Mouse (Mus musculus) left cerebral cortex, adult 2 months (tissue): Measurements from ENCODE around the gene Atoh8. TPM values are rescaled to one million over a fixed set of nuclear protein-coding genes. Genes with fewer than 3 reads are reported as not detected.

ENCODE experiments used
- DNase-seq, 2 experiments: peaks; one replicate each; pipeline ENCODE4 v3.0.0; 2021 to 2022; ENCODE audit warnings: low spot score in 2 of 2, mixed read lengths in 1 of 2; ENCODE audit errors: extremely low spot score in 1 of 2
- H3K27ac ChIP-seq: fragments of 200-600 bp; 2 replicates; pipeline ENCODE4 v1.8.1; 2022
- H3K4me3 ChIP-seq: fragments of 200-600 bp; 2 replicates; pipeline ENCODE4 v1.8.1; 2022
- CTCF ChIP-seq: fragments of 200-600 bp; IDR thresholded peaks from 2 replicates; pipeline ENCODE4 v1.8.1; 2022; ENCODE audit warnings: antibody characterized with exemption, mild to moderate bottlenecking, moderate library complexity
- intact Hi-C: fragments of 180-260 bp; cut with DNase I; formaldehyde crosslinking; loops from one replicate; pipeline ENCODE4 v1.15.1; 2025
- total RNA-seq, 2 experiments: library from RNA; stranded (reverse); gene quantifications; 2 replicates each; pipeline ENCODE4 v1.2.3; 2021

Gene Atoh8
- total RNA-seq, 2 experiments from 2014 or later = 1.5 to 1.9 TPM

DNA sequence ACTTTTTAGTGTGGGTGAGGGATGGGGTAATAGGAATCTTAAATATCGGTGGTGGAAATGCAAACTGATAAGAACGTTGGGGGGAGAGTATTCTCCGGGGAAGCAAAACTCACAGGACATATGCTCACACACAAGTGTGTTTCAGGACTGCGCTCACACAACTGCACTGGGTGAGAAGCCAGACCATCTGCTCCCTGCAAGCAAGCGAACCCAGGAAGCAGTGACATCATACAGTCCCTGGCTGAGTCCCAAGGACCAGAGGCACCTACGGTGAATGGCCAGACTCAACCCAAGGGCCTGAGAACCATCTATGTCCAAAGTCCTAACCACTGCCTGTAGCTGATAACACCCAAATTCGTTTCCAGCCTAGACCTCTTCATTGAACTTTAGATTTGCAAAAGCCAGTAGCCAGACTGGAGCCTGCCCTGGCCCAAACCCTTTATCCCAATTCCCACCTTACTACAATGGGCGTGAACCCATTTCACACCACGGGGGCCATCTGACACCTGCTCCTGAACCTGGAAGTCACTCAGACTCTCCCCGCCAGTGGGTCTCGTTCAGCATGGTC lies 35.7 kb upstream of the Atoh8 start:
- peak in 1 of 2 experiments; percentile 43 for DNase-seq
- intact Hi-C loops = no loop called here
- Histone ChIP-seq H3K4me3 (no peak overlapping the region), H3K27ac (no peak overlapping the region)
- TF ChIP-seq CTCF = no peak

DNA sequence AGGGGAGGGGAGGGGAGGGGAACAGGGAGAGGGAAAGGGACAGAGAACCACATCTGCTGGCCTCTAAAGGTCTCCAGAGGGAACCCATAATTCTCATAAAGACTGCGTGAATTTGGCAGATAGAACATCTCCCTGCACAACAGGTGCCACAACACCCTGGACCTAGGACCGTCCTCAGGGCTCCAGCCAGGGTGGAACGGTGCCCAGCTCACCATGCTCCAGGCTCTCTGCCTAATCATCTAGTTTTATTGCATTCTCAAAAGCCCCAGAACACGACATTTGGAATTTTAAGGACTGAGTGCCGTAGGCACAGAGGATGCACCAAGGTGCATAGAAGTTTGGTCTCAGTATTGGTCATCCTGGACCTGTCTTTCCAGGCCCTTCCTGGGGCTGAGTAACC lies 34.9 kb upstream of the Atoh8 start:
- Histone ChIP-seq H3K4me3 (no peak overlapping the region), H3K27ac (no peak overlapping the region)
- intact Hi-C loops = no loop called here
- DNase-seq = no peak
- no peak for TF ChIP-seq CTCF

DNA sequence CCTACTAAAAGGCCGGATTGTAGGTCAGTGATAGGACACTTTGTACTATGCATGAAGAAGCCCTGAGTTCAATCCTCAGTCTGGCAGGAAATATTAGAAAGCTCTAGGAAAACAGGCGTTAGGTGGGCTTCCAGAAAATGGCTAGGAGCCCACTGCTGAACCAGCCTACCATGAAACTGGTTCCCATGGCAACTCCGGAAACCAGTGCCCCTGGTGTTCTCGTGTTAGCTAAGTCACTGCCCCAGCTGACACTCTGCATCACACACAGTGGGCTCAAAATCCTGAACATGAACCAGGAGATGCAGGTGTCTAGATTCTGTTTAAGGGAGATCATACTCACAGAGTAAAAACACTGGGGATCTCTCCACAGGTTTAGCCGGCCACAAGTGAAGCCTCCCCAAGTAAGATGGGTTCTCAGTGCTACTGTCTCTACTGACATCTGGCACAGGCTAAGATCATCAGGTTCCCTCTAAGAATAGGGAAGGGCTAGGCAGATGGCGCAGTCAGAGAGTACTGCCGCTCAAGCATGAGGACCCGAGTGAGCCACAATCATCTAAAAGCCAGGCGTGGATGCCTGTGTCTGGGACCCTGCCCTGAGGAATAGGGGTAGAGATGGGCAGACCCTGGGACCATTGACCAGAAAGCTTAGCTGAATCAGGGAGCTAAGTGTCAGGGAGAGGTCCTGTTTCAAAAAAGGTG lies 32.9 kb upstream of the Atoh8 start:
- no peak overlapping the region for H3K4me3 ChIP-seq
- intact Hi-C loops = loop anchor here (10.0 kb wide), 1 partner anchor 343 kb away; no protein-coding TSS in a partner anchor
- no peak overlapping the region for H3K27ac ChIP-seq
- TF ChIP-seq CTCF = no peak
- DNase-seq = no peak

DNA sequence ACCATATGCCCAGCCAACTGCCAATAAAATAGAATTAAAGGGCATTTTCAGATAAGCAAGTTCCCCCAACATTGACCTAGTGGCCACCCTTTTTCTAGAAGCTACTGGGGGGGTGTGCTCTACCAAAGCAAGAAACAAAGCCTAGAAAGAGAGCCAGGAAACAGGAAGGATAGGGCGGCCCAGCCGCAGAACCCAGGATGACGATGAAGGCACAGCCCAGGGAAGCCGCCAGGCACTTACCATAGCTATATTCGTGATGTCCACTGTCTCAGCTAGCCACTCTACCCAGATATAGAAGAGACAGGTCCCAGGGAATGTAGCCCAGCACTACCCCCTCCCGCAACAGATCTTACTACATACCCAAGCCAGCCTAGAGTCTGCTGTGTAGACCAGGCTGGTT lies 30.3 kb upstream of the Atoh8 start:
- H3K27ac ChIP-seq = no peak overlapping the region
- no peak overlapping the region for H3K4me3 ChIP-seq
- DNase-seq = no peak
- TF ChIP-seq CTCF = no peak
- intact Hi-C loops = loop anchor here (10.0 kb wide), 1 partner anchor 341 kb away; no protein-coding TSS in a partner anchor

DNA sequence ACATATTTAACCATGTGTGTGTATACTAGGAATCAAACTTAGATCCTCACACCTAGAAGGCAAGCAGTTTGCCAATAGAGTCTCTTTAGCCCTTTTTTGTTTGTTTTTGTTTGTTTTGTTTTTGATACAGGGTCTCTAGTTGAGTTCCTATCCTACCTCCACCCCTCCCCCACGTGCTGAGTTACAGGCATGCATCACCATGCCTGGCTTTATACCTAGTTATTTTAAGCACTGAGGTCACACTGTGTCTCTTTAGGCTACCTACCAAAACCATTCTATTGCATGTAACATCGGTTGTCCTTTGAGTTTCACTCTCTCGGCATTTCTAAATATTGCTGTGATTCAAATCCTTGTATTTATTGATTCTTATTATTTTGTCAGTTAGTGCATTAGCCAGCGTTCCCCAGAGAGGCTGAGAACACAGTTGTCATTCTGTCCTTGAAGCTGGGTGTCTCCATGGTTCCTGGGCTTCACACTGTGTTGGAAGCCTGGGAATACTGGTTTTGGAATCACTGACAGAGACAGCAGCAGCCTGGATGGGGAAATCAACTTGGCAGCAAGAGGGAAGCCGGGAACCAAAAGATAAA lies 28.4 kb upstream of the Atoh8 start:
- H3K27ac ChIP-seq = no peak overlapping the region
- DNase-seq = no peak
- intact Hi-C loops = loop anchor here (10.0 kb wide), 1 partner anchor 339 kb away; no protein-coding TSS in a partner anchor

DNA sequence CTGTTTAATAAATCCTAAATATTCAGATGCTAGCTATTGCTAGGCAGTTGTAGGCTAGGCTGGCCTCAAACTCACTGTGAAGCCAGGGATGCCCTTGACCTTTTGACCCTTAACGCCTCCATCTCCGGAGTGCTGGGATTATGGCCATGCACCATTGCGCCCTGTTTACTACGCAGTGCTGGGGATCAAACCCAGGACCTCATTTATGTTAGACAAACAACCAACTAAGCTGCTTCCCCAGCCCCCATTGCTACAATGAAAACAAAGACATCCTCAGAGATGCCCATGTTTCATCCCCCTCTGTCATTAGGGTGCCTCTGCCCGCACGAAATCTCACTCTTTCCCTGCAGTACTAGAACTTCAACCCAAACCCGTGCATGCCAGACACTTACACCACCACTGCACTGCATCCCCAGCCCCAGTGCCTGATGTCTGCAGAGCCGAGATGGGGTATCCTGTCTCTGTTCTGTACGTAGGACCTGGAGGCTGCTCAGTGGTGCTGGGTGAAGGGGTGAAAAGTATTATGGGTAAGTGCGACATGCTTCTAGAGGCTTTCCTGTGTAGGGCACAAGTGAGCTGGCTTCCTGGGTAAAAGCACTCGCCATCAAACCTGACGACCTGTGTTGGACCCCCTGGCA lies 26.4 kb upstream of the Atoh8 start:
- Histone ChIP-seq H3K4me3 (no peak overlapping the region), H3K27ac (no peak overlapping the region)
- intact Hi-C loops = loop anchor here (1.0 to 10.0 kb wide), 3 partner anchors 25 to 337 kb away; no protein-coding TSS in a partner anchor
- TF ChIP-seq CTCF = no peak
- no peak for DNase-seq

More for the DNA sequence above, 28.4 kb upstream of the Atoh8 start:
- no peak for TF ChIP-seq CTCF
- no peak overlapping the region for H3K4me3 ChIP-seq

DNA sequence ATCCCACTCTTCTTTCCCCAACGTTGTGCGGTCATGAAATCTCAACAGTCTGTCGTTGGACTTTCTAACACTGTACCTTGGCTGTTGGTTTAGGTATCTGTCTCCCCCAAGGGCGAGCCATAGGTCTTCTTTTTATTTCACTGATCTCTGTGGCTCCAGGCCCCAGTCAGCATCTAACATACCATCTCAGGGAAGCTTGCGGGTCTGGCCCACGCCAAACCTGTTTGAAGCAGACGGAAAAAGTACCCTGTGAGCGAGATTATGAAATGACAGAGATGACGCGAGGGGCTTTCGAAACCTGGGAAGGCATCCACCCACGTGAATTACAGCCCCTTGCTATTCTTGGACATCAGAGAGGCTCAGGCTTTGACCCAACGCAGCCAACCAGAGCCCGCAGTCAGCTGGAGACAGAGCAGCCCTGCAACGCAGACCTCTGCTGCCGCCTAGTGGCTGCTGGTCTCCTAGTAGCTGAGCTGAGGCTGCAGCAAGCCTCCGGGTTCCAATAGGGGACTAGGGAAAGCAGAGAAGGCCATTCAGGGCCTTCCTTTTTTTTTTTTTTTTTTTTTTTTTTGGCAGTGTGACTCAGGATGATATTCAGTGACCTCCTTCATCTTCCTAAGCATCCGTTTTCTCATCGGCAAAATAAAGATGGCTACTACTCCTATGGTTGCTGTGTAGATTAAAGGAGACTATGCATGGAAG lies 25.8 kb upstream of the Atoh8 start:
- Histone ChIP-seq H3K4me3 (no peak overlapping the region), H3K27ac (no peak overlapping the region)
- intact Hi-C loops = loop anchor here (1.0 to 10.0 kb wide), 3 partner anchors 24 to 336 kb away; no protein-coding TSS in a partner anchor
- DNase-seq = peak; percentile 87 to 91
- TF ChIP-seq CTCF = peak; percentile 88

DNA sequence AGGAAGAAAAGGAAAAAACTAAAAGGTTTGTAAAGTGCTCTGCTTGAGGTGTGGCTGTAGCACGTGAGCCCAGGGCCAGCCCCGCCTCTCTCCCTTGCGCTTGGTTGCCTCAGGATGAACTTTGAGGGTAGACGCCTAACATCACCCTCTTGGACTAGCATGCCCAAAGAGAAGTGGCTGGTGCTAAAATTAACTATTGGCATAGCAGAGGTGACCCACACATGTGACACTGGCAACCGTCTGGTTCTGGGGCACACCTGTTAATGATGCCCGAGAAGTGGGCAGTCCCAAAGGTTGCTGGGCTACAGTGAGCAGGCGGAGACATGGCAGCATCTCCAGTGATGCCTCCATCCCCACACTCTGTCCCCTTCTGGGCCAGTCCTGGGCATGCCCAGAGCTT lies 24.1 kb upstream of the Atoh8 start:
- intact Hi-C loops = no loop called here
- H3K4me3 ChIP-seq = no peak overlapping the region
- no peak for TF ChIP-seq CTCF
- DNase-seq = no peak
- no peak overlapping the region for H3K27ac ChIP-seq

DNA sequence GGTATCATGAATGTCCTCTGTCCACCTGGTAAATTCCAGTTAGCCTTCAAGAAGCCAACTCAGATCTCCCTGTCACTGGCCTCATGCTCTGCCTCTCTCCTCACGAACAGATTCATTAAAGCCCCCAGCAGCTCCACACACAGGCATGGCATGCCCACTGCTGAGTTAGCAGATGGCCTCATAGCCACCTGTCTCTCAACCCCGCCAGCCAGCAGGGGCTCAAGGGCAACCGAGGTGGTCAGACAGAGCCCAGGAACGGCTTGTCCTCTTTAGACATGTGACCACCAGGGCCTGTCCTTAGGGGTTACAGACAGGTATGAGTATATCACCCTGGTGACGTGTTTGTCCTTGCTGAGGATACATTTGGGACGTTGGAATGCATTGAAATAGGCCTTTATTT lies 19.9 kb upstream of the Atoh8 start:
- DNase-seq = no peak
- intact Hi-C loops = no loop called here
- no peak overlapping the region for H3K27ac ChIP-seq
- no peak overlapping the region for H3K4me3 ChIP-seq
- TF ChIP-seq CTCF = no peak

DNA sequence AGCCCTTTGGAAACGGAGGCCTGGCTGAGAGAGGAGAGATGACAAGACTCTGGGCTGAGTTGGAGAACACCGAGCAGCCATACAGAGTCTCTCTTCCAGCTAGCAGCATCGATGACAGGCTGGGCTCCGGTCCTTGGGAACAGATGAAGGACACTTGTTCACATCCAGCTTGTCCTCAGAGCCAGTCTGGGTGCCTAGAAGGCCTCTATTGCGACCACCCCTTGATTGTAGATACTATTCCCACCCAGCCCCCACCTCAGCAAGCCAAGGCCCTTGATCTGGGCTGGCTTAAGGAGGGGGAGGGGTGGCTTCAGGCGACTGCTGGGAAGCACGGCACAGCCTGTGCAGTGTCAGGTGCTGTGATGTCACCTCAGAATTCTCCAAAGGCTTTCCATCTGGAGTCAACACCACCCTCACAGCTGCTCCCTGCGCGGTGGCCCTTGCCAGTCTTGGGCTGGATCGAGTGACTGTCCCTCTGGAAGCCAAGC lies 19.3 kb upstream of the Atoh8 start:
- no peak for TF ChIP-seq CTCF
- intact Hi-C loops = no loop called here
- no peak overlapping the region for H3K4me3 ChIP-seq
- H3K27ac ChIP-seq = no peak overlapping the region
- DNase-seq = no peak

DNA sequence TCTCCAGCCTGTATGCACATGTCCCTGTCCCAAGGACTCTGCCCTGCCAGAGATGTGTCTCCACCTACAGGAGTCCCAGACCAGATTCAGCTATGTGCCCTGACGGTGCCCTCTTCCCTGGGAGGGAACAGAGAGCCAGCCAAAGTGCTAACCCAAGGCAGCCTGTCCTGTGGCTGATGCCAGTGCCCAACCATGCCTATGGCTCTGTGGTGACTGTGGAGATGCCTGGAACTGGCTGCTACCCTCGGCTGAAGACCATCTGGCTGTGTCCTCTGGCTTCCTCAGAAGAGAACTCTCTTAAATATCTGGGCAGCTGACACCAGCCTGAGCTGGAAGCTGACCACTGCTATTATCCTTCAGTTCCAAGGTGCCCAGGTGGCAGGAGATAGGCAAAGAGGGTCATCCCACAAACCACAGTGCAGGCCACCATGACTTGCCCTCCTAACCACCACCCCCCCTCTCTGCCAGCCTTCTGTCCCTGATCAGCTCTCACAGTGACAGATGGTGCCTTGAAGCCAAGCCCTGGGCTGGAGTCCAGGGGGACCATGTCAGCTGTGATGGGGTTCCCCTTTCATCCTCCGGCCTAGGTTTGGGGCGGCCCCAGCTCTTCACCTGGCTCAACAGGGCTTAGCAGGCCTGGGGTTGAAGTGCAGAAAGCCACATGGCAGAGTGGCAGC lies 18.7 kb upstream of the Atoh8 start:
- no peak for DNase-seq
- intact Hi-C loops = no loop called here
- Histone ChIP-seq H3K4me3 (no peak overlapping the region), H3K27ac (no peak overlapping the region)
- TF ChIP-seq CTCF = no peak
